In genomic region chr3:124986515-124986914, GRCm38 (mm10) we compare ENCODE assay signal across 16 mouse cellular contexts.
DNase-seq lines count a peak whose midpoint lies in the region; ATAC-seq and TF ChIP-seq lines count a peak whose summit lies in the region.
"Had no signal": no experiment of that assay in that cellular context is flagged by ENCODE, and none has a peak within 500 bp of the region (broad histone marks: within the 10 kb centered on the region; RNA-seq: fewer than 3 reads in every experiment).

No protein-coding gene starts in this region.

- no peaks in the 10 kb centered on the region for H3K4me1 ChIP-seq in neural tube, embryonic 11.5 days (ENCODE audit: control insufficient read depth, insufficient read depth, low read length)
- peaks cover 3% of the 10 kb centered on the region; the same call in 1 of the 2 replicates for H3K4me1 ChIP-seq in forebrain, embryonic 14.5 days (ENCODE audit: control insufficient read depth, insufficient read depth, low read length)
- H3K4me1 ChIP-seq: embryonic facial prominence, embryonic 12.5 days; heart, embryonic 12.5 days; limb, embryonic 10.5 days had no signal

- H3K27ac ChIP-seq in neural tube, embryonic 11.5 days (ENCODE audit: low read depth, low read length) = no peak overlapping the region
- no peak overlapping the region for H3K27ac ChIP-seq in forebrain, embryonic 14.5 days (ENCODE audit: low read depth, low read length)
- no peak overlapping the region for H3K27ac ChIP-seq in layer of hippocampus, adult 2 months
- H3K27ac ChIP-seq: embryonic facial prominence, embryonic 12.5 days; limb, embryonic 10.5 days had no signal

- H3K27me3 ChIP-seq in neural tube, embryonic 11.5 days (ENCODE audit: control insufficient read depth, insufficient read depth, low read length) = no peaks in the 10 kb centered on the region
- H3K27me3 ChIP-seq in forebrain, embryonic 14.5 days (replicated peaks; ENCODE audit: control insufficient read depth, insufficient read depth, low read length) = no peaks in the 10 kb centered on the region
- H3K27me3 ChIP-seq: embryonic facial prominence, embryonic 12.5 days; heart, embryonic 12.5 days had no signal

- DNase-seq in neural tube, embryonic 11.5 days (ENCODE audit: low spot score) = peak; percentile 16
- DNase-seq in neural tube, embryonic 10.5 days (ENCODE audit: extremely low spot score, low spot score) = no peak
- peak; percentile 3 for DNase-seq in forebrain, embryonic 14.5 days (ENCODE audit: low spot score)
- peak; percentile 2 for DNase-seq in mesoderm, embryonic 11.5 days (ENCODE audit: low read depth, low spot score)
- DNase-seq in layer of hippocampus, adult 2 months (ENCODE audit: low spot score in 2 of 2) = no peak
- no peak for DNase-seq in spleen, adult 12 weeks (ENCODE audit: low spot score)
- no peak for DNase-seq in urinary bladder, postnatal 36 days (ENCODE audit: low spot score in 2 of 2)
- DNase-seq: cerebellum, postnatal 10 days; lung, embryonic 14.5 days; lung, postnatal 4 days; thymus, adult 18-20 months had no signal

- no peaks in the 10 kb centered on the region for H3K9me3 ChIP-seq in neural tube, embryonic 11.5 days (ENCODE audit: control insufficient read depth, low read length)
- H3K9me3 ChIP-seq in forebrain, embryonic 14.5 days (replicated peaks; ENCODE audit: control insufficient read depth, low read length) = no peaks in the 10 kb centered on the region
- H3K9me3 ChIP-seq: embryonic facial prominence, embryonic 12.5 days; heart, embryonic 12.5 days; limb, embryonic 10.5 days had no signal

- H3K4me3 ChIP-seq in neural tube, embryonic 11.5 days (ENCODE audit: low read depth, low read length) = no peak overlapping the region
- H3K4me3 ChIP-seq in forebrain, embryonic 14.5 days (ENCODE audit: low read depth, low read length) = no peak overlapping the region
- H3K4me3 ChIP-seq in layer of hippocampus, adult 2 months = no peak overlapping the region
- H3K4me3 ChIP-seq: embryonic facial prominence, embryonic 12.5 days; heart, embryonic 12.5 days; limb, embryonic 10.5 days had no signal

- no peaks in the 10 kb centered on the region for H3K36me3 ChIP-seq in neural tube, embryonic 11.5 days (ENCODE audit: control insufficient read depth, insufficient read depth, low read length)
- H3K36me3 ChIP-seq in forebrain, embryonic 14.5 days (ENCODE audit: control insufficient read depth, insufficient read depth, low read length) = no peaks in the 10 kb centered on the region
- H3K36me3 ChIP-seq: embryonic facial prominence, embryonic 12.5 days; heart, embryonic 12.5 days; limb, embryonic 10.5 days had no signal

- no peak overlapping the region for H3K9ac ChIP-seq in neural tube, embryonic 11.5 days (ENCODE audit: low read length)
- H3K9ac ChIP-seq in forebrain, embryonic 14.5 days (ENCODE audit: low read length) = no peak overlapping the region
- H3K9ac ChIP-seq: embryonic facial prominence, embryonic 12.5 days; heart, embryonic 12.5 days; lung, embryonic 14.5 days had no signal

- 53% methylated on average over 3 of the region's 3 CpGs for WGBS in neural tube, embryonic 11.5 days
- WGBS in forebrain, embryonic 14.5 days = 17% methylated on average over 3 of the region's 3 CpGs

- ATAC-seq in neural tube, embryonic 11.5 days (ENCODE audit: insufficient read depth, low FRiP score, low TSS enrichment) = peak; percentile 36
- 0 out of 2 replicates have a peak, but pooled peaks have one; percentile 26 for ATAC-seq in forebrain, embryonic 14.5 days
- ATAC-seq: intestine, postnatal 0 days had no signal

- no peak for TF ChIP-seq CTCF in layer of hippocampus, adult 2 months (conservative IDR thresholded peaks at IDR 0.05)

- no peak overlapping the region for H3K4me2 ChIP-seq in neural tube, embryonic 11.5 days (ENCODE audit: low read depth)
- H3K4me2 ChIP-seq in forebrain, embryonic 14.5 days (ENCODE audit: low read length) = no peak overlapping the region
- H3K4me2 ChIP-seq: embryonic facial prominence, embryonic 12.5 days; heart, embryonic 12.5 days; liver, embryonic 11.5 days; lung, embryonic 14.5 days had no signal

Comparison
In these comparisons a context has a peak if more than half of its experiments do, and no peak if none do; other contexts are left out.
1. DNase-seq: peak in neural tube, embryonic 11.5 days (single experiment), forebrain, embryonic 14.5 days (single experiment) and mesoderm, embryonic 11.5 days (single experiment); none in neural tube, embryonic 10.5 days (single experiment), layer of hippocampus, adult 2 months (0 of 2), spleen, adult 12 weeks (single experiment) and urinary bladder, postnatal 36 days (0 of 2).